Mouse (Mus musculus) frontal cortex, adult (tissue): ENCODE results near the gene Pkp1.

ENCODE experiments used
- ATAC-seq: cut with Nextera tagmentation; 2 replicates; pipeline ENCODE4 v1.9.2; 2017; ENCODE audit warnings: mild to moderate bottlenecking, moderate library complexity, mixed read lengths; ENCODE audit not compliant: low TSS enrichment

The Pkp1 gene

GRCm38 (mm10) chr1:135857137-135857775 is 61.8 kb downstream of the Pkp1 start:
- ATAC-seq: no peak

GRCm38 (mm10) chr1:135856070-135856469 is 62.9 kb downstream of the Pkp1 start:
- ATAC-seq: no peak

- no peak for ATAC-seq
Observed at GRCm38 (mm10) chr1:135855344-135855687, 63.7 kb downstream of the Pkp1 start.

DNA sequence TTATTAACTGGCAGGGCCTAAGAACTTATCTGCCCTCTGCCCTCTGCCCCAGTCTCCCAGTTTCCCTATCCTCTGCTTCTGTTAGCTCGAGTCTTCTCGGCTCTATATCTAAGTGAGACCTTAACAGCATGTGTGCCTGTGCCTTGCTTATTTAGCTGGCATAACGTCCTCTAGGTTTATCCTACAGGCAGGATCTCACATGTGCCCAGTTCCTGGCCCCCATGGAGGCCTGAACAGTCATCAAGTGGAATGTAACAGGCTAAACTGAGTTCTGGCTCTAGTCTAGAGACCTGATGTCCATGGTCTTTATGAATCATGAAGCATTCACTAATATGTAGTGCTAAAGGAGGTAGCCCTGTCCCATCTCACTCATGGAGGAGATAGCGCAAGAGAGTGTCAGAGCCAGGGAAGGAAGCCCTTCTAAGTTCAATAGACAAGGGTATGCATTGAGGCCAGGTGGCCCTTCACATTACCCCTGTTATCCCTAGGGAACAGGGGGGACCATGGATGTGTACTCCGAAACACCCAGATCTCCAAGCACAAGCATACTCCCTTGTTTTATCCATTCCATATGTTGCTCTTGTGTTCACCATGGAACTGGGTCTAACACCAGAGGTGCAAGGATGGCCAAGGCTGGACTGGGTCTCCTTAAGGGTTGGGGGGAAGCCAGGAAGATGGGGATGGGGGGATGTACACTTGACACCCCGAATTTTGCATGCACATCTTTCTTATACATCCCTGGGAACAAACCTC is 64.2 kb downstream of the Pkp1 start:
- ATAC-seq: no peak

GRCm38 (mm10) chr1:135853200-135853599 is 65.8 kb downstream of the Pkp1 start:
- ATAC-seq: no peak

DNA sequence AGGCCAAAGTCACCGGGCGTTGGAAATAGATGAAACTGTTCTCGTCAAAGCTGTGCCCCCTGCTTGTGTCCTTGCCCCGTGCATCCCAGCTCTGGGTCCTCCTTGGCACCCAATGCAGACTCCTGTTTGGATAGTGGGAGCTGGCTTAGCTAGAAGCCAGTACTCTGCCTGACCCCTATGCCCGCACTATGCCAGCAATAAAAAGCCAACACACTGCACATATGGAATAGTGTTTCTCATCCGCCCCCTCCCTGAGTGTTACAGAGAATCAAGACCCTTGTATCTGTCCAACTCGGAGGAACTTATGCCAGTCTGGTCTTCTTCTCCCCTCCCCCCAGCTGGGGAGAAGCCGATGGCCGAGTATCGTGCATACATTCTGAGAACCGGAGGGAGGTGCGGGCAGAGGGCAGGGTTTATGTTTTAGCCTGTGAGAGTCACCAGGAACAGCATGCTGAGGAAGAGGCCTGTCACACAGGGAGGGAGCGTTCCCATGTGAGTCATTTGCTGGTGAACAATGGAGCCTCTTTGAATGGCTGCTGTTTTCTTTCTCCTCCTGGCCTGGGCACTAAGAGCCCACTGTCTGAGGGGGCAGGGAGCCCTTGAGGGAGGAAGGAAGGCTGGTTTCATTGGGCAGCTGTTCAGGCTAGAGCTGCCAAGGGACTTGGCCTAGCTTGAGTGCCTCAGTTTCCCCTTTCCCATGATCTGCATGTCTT is 66.8 kb downstream of the Pkp1 start:
- peak; percentile 66 for ATAC-seq

- no peak for ATAC-seq
Observed at GRCm38 (mm10) chr1:135850722-135851512, 68.1 kb downstream of the Pkp1 start.

- ATAC-seq: no peak
Observed at GRCm38 (mm10) chr1:135847611-135848351, 71.2 kb downstream of the Pkp1 start.

GRCm38 (mm10) chr1:135847139-135847562 is 71.9 kb downstream of the Pkp1 start:
- ATAC-seq: peak; percentile 76

- no peak for ATAC-seq
Observed at GRCm38 (mm10) chr1:135846632-135847031, 72.4 kb downstream of the Pkp1 start.

GRCm38 (mm10) chr1:135844481-135844880 is 74.5 kb downstream of the Pkp1 start:
- no peak for ATAC-seq

GRCm38 (mm10) chr1:135843519-135844262 is 75.3 kb downstream of the Pkp1 start:
- no peak for ATAC-seq

GRCm38 (mm10) chr1:135840675-135841395 is 78.2 kb downstream of the Pkp1 start:
- ATAC-seq: peak; percentile 65

- no peak for ATAC-seq
Observed at GRCm38 (mm10) chr1:135839065-135839464, 79.9 kb downstream of the Pkp1 start.

GRCm38 (mm10) chr1:135838626-135839025 is 80.4 kb downstream of the Pkp1 start:
- ATAC-seq: no peak

DNA sequence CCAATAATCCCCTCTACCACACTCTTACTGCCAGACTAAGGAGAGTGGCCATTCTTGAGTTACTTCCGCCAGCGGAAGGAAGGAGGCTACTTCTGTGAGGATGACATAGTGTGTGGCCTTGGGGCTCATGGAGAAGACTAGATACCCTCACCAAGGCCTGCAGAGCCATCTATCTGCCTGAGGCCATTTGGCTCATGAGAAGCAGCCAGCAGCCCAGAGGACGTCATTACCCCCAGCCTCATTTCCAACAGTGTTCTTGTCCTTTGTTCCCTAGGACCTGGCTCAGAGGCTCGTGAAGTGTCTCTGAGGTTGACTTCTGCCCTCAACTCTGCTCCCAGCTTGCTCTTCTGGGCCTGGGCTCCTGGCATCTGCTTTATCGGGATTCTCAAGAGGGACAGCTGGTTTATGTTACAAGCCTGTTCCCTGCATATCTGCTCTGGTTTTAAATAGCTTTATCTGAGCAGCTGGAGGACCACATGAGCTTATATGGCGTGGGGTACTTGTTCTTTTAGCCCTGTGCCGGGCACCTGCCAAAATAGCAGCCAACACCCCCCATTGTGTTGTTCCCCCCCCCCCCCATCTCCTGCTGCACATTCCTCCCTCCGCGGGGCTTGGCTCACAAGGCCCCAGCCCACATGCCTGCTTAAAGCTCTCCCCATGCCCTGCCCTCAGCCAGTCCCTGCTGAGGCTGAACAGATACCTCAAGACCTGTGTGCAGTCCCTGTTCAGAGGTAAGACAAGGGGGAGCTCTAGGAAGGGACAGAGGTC is 83.1 kb downstream of the Pkp1 start, which contains the start of gene Tnnt2:
Tnnt2 (plus strand) TSS at position 639 of the 768 bp plus-strand sequence.
- ATAC-seq: no peak

GRCm38 (mm10) chr1:135834983-135835382 is 84.0 kb downstream of the Pkp1 start:
- ATAC-seq: no peak

- peak; percentile 54; the same call in 1 of the 2 replicates for ATAC-seq
Observed at GRCm38 (mm10) chr1:135834206-135834859, 84.7 kb downstream of the Pkp1 start.
